Mouse (Mus musculus) left cerebral cortex, adult 11 months (tissue): ENCODE data around the gene Lsm4.
A peak's percentile ranks its signal among the peaks of the same experiment; 100 is the strongest.

Experiments
- DNase-seq: peaks from one replicate; pipeline ENCODE4 v3.0.0; 2022; ENCODE audit warnings: low spot score

Gene Lsm4

GRCm38 (mm10) chr8:70679404-70679803, 6.4 kb downstream of the Lsm4 start:
- DNase-seq, result no peak

- DNase-seq, result no peak
These were observed 7.0 kb downstream of the Lsm4 start for GRCm38 (mm10) chr8:70680039-70680438.

- no peak for DNase-seq
These were observed 8.4 kb downstream of the Lsm4 start for GRCm38 (mm10) chr8:70681410-70681809.

GRCm38 (mm10) chr8:70682193-70682592, 9.1 kb downstream of the Lsm4 start:
- no peak for DNase-seq

- no peak for DNase-seq
These were observed 9.6 kb downstream of the Lsm4 start for GRCm38 (mm10) chr8:70682692-70683091.

- DNase-seq, result peak; percentile 82
These were observed 11.2 kb downstream of the Lsm4 start for GRCm38 (mm10) chr8:70684291-70684690.

- no peak for DNase-seq
These were observed 14.5 kb downstream of the Lsm4 start for GRCm38 (mm10) chr8:70687576-70687975.

- no peak for DNase-seq
These were observed 15.1 kb downstream of the Lsm4 start for GRCm38 (mm10) chr8:70688136-70688535.

GRCm38 (mm10) chr8:70689892-70690390, 16.9 kb downstream of the Lsm4 start:
- no peak for DNase-seq

GRCm38 (mm10) chr8:70691230-70691629, 18.2 kb downstream of the Lsm4 start:
- DNase-seq, result no peak

GRCm38 (mm10) chr8:70691727-70692231, 18.7 kb downstream of the Lsm4 start:
- DNase-seq, result no peak

GRCm38 (mm10) chr8:70693636-70694035, 20.6 kb downstream of the Lsm4 start:
- no peak for DNase-seq

GRCm38 (mm10) chr8:70695318-70696018, 22.4 kb downstream of the Lsm4 start:
- DNase-seq, result no peak

- no peak for DNase-seq
These were observed 23.2 kb downstream of the Lsm4 start for GRCm38 (mm10) chr8:70696019-70696885.

- DNase-seq, result no peak
These were observed 23.9 kb downstream of the Lsm4 start for GRCm38 (mm10) chr8:70696946-70697345.

GRCm38 (mm10) chr8:70697366-70698250, 24.6 kb downstream of the Lsm4 start:
- DNase-seq, result no peak

- peak; percentile 98 for DNase-seq
These were observed 25.5 kb downstream of the Lsm4 start, which contains the start of gene Jund for GRCm38 (mm10) chr8:70698310-70699109. Gene Jund (plus strand): TSS chr8:70698949.

GRCm38 (mm10) chr8:70699116-70699833, 26.2 kb downstream of the Lsm4 start:
- DNase-seq, result no peak

- peak; percentile 80 for DNase-seq
These were observed 26.9 kb downstream of the Lsm4 start for GRCm38 (mm10) chr8:70699834-70700554.

GRCm38 (mm10) chr8:70700555-70700922, 27.5 kb downstream of the Lsm4 start:
- peak; percentile 84 for DNase-seq
